Mouse (Mus musculus): Measurements from ENCODE around the gene Hist2h2bb.

Hist2h2bb gene

GRCm38 (mm10) chr3:96300706-96301529, 31.4 kb downstream of the Hist2h2bb start:
- DNase-seq (ENCODE audit: low spot score in 2 of 2), result no peak

- no peak for DNase-seq (ENCODE audit: low spot score in 2 of 2)
These were observed 32.5 kb downstream of the Hist2h2bb start for GRCm38 (mm10) chr3:96302076-96302475.

GRCm38 (mm10) chr3:96306506-96306905, 37.0 kb downstream of the Hist2h2bb start:
- no peak for DNase-seq (ENCODE audit: low spot score in 2 of 2)

GRCm38 (mm10) chr3:96309441-96309840, 39.9 kb downstream of the Hist2h2bb start:
- no peak for DNase-seq (ENCODE audit: low spot score in 2 of 2)

DNA sequence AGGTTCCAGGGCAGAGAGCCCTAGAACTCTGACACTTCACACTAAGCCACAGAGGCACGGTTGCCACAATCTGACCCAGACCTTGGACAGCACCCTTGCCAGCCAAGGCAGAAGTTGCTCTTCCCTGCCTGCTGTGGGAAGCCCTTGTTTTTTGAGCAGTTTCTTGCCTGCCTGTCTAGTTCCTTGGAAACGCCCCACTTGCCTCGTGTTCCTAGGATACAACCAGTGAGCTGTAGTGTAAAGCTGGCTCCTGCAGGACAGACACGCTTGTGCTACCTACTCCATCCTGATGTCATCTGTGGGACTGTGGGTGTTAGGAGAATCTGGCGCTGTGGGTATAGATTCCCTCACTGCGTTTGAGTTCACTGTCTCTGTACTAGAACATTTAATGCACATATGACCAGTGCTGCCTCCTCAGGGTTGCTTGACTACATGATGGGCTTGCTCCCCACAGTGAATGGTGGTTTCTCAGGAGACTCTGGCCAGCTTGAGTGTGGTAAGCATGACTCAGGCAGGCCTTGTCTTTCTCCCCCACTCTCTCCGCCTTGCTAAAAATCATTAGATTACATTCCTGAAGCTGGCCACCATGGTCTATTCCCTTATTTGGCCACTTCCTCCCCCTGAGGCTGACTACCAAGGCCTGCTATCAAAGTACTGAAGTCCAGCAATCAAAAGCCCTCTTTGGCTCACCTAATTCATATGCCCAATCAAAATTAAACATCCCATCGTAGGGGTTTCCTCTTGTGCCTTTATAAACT, 43.0 kb downstream of the Hist2h2bb start:
- no peak for DNase-seq (ENCODE audit: low spot score in 2 of 2)

Measured in frontal cortex, postnatal 10 days (tissue).